Mouse (Mus musculus) left cerebral cortex, adult 2 months (tissue): Measurements from ENCODE around the gene Gramd1b. TPM values are rescaled to one million over a fixed set of nuclear protein-coding genes. Genes with fewer than 3 reads are reported as not detected.
"Not testable (repeated sequence)": the region's sequence is repeated elsewhere in the genome, so short reads cannot be mapped to it uniquely, and the experiment has no call there.

ENCODE experiments used
- DNase-seq, 2 experiments: peaks; one replicate each; pipeline ENCODE4 v3.0.0; 2021 to 2022; ENCODE audit warnings: low spot score in 2 of 2, mixed read lengths in 1 of 2; ENCODE audit errors: extremely low spot score in 1 of 2
- H3K27ac ChIP-seq: fragments of 200-600 bp; 2 replicates; pipeline ENCODE4 v1.8.1; 2022
- H3K4me3 ChIP-seq: fragments of 200-600 bp; 2 replicates; pipeline ENCODE4 v1.8.1; 2022
- CTCF ChIP-seq: fragments of 200-600 bp; IDR thresholded peaks from 2 replicates; pipeline ENCODE4 v1.8.1; 2022; ENCODE audit warnings: antibody characterized with exemption, mild to moderate bottlenecking, moderate library complexity
- intact Hi-C: fragments of 180-260 bp; cut with DNase I; formaldehyde crosslinking; loops from one replicate; pipeline ENCODE4 v1.15.1; 2025
- total RNA-seq, 2 experiments: library from RNA; stranded (reverse); gene quantifications; 2 replicates each; pipeline ENCODE4 v1.2.3; 2021

Gene Gramd1b
- total RNA-seq, 2 experiments from 2014 or later = 178 to 192 TPM

DNA sequence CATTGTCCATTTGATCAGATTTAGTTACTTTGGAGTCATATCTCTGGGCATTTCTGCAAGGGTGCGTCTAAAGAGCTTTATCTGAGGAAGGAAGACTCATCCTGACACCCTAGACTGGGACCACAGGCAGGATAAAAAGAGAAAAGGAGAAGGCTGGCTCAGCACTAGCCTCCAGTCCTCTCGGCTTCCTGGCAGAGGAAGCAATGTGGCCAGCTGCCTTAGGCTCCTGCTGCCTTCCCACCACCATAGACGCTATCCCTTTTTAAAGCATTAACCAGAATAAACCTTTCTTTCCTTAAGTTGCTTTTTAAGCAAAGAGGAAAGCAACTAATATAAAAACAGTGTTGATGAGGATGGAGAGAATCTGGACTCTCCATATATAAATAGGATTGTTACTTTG, 24.6 kb downstream of the Gramd1b start:
- Histone ChIP-seq H3K4me3 (no peak overlapping the region), H3K27ac (peak overlapping the region; percentile 16)
- TF ChIP-seq CTCF = no peak
- intact Hi-C loops = loop anchor here (1.0 to 5.0 kb wide), 3 partner anchors 49 to 251 kb away; no protein-coding TSS in a partner anchor
- DNase-seq = peak in 1 of 2 experiments; percentile 36

DNA sequence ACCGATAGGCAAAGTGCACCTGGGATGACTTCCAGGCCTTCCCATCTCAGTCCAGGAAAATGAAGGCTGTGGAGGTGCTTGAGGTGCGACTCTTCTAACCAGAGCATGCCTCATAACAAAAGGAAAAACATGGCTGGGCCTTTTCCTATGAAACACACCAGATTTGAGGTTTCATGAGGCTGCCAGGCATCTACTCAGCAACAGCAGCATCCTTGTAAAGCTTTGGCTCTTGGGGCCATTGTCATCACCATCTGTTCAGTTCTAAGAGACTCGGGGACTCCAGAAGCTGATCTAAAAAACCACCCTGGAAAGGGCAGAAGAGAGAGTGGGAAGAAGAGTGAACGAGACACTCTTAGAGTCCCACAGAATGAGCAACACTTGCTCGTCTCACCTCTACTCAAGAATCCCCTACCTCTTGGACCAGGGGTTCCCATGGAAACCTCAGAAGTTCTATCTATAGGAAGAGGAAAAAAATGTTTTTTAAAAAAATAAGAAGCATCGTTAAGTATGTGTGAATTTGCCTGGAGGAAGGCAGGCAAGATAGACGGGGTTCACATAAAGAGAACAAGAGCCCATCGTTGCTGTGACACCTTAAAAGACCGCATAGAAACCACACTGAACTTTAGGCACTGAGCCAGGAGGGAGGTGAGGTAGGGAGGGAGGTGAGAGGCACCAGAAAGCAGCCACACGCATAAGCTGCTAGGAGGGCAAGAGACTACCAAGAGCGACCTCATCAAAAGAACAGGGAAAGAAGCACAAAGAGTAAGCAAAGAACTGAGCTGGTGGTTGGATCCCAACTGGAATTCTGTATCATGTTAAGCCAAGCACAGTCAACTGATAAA, 25.5 kb downstream of the Gramd1b start:
- DNase-seq = peak in 1 of 2 experiments; percentile 24
- intact Hi-C loops = loop anchor here (1.0 to 5.0 kb wide), 3 partner anchors 50 to 252 kb away; no protein-coding TSS in a partner anchor
- no peak for TF ChIP-seq CTCF
- peak overlapping the region; percentile 16 for H3K27ac ChIP-seq
- no peak overlapping the region for H3K4me3 ChIP-seq

DNA sequence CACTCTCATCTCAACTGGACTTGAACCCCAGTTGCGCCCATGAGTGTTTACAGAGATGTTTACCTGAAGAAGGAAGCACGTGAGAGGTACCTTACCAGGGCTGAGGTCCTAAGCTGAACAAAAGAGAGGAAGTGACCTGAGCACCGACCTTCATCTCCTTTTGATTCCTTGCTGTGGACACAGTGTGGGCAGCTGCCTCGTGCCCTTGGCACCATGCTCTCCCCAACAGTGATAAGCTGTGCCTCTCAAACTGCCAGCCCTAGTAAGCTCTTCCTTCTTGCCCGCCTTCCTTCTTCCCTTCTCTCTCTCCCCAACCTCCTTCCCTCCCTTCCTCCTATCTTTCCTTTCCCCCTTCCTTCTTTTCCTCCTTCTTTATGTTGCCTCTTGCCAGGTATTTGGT, 26.3 kb downstream of the Gramd1b start:
- Histone ChIP-seq H3K27ac (peak overlapping the region; percentile 7; the same call in 1 of the 2 replicates), H3K4me3 (no peak overlapping the region)
- DNase-seq = no peak
- no peak for TF ChIP-seq CTCF
- intact Hi-C loops = loop anchor here (5.0 kb wide), 2 partner anchors 53 to 252 kb away; no protein-coding TSS in a partner anchor

DNA sequence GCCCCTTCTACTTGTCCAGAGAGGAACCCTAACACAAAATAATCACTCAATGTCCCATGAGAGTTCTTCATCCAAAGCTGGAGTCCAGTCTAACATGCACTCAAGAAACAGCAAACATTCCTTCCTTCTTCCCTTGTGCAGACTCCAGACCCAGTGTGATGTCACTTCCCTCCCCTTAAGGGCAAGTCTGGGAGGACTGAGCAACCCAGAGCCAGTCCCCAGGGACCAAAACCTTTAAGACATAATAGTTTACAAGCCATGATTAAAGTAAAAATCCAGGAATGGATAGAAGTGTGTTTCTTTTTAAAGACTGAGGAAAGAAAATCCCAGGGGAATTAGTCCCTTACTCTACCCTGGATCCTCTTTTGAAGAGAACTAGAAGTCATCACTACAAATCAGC, 30.5 kb downstream of the Gramd1b start:
- intact Hi-C loops = no loop called here
- no peak for TF ChIP-seq CTCF
- H3K27ac ChIP-seq = no peak overlapping the region
- H3K4me3 ChIP-seq = no peak overlapping the region
- no peak for DNase-seq

DNA sequence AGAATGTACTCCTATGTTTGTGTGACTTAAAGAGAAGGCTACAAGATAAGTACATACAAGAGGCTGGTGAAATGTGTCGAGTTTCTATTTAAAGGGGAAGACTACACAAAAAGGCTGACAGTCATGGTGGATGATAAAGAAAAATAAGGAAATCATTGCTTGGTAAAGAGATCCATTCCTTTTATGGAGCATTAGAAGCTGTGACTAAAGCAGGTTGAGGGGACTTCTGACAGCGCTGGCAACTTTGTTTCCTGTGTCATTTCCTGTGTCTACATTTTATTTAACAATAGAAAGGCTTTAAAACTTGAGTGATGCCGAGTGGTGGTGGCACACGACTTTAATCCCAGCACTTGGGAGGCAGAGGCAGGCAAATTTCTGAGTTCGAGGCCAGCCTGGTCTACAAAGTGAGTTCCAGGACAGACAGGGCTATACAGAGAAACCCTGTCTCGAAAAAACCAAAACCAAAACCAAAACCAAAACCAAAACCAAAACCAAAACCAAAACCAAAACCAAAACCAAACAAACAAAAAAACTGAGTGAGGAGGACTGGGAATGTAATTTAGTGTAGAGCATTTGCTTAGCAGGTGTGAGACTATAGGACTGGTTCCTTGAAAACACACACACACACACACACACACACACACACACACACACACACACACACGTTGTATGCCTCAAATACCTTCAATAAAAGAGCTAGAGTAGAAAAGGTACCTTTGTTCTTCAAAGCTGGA, 48.7 kb downstream of the Gramd1b start:
- H3K27ac ChIP-seq, intact Hi-C loops, DNase-seq, H3K4me3 ChIP-seq: not testable (repeated sequence)

DNA sequence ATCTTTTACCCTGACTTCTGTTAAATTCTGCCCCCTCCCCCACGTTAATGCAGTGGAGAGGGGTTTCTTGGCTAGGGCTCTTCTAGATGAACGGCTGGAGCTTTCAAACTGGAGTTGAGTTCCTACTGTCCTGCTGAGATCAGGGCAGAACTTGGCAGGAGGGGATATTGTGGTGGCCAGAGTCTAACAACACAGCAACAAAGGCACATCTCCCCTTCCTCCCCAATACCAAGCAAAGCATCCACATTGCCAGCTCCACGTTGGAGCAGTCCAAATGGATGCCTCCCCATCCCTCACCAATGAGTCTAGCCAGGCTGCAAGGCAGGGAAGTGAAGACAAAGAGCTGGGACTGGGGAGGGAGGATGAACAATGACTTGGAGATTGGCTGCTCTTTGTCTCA, 49.9 kb downstream of the Gramd1b start:
- TF ChIP-seq CTCF = no peak
- no peak overlapping the region for H3K27ac ChIP-seq
- H3K4me3 ChIP-seq = no peak overlapping the region
- intact Hi-C loops = no loop called here
- no peak for DNase-seq

DNA sequence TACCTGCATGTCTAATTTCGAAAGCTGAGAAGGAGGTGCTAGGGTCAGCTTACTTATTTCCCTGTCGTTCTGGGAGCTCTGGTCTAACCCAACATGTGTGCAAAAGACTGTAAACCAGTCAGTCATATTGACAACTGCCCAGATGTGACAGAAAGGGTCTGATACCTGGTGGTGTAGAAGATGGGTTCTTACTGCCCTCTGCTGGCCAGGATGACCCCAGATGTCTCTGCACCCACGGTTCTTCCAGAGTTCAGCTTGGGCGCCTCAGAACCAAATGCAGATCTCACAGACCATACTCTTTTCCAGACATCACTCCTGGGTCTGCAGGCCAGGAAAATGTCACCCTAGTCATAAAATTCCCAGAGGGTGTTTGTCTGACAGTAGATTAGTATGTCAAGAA, 51.9 kb downstream of the Gramd1b start:
- peak; percentile 54 for TF ChIP-seq CTCF
- intact Hi-C loops = loop anchor here (2.0 kb wide), 1 partner anchor 65 kb away; no protein-coding TSS in a partner anchor
- DNase-seq = no peak
- Histone ChIP-seq H3K27ac (no peak overlapping the region), H3K4me3 (no peak overlapping the region)

DNA sequence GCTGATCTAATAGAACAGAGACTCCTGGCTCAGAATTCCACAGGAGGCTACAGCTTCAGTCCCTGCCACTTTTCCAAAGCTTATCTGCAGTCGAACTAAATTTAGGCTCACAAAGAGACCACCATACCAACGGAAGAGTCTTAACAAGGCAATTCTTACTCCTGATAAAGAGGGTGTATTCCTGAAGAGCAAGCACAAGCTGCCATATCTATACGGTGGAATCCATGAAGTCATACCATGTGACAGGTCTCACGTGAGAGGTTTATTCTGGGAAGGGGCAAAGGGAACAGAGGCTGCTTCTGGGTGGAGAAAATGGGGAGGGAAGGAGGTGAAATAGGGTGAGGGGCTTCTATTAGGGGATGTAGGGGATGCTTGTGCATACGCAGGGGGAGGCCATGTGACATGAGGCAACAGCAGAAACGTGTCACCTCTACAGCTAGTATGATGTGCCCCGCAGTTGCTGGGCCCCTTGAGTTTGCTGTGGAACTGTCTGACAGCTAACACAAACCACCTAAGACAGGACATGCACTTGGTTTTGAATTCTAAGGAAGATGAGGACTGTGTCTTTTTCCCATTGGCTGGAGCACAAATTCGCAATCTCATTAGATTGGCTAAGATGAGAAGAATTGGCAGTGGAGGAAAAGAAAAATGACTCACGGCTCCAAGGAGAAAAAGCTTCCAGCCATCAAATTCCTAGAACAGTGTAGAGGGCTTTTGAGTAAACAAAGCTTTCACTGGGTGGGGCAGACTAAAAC, 52.9 kb downstream of the Gramd1b start:
- intact Hi-C loops = loop anchor here (2.0 kb wide), 1 partner anchor 64 kb away; no protein-coding TSS in a partner anchor
- H3K27ac ChIP-seq = no peak overlapping the region
- no peak for TF ChIP-seq CTCF
- H3K4me3 ChIP-seq = no peak overlapping the region
- DNase-seq = no peak

DNA sequence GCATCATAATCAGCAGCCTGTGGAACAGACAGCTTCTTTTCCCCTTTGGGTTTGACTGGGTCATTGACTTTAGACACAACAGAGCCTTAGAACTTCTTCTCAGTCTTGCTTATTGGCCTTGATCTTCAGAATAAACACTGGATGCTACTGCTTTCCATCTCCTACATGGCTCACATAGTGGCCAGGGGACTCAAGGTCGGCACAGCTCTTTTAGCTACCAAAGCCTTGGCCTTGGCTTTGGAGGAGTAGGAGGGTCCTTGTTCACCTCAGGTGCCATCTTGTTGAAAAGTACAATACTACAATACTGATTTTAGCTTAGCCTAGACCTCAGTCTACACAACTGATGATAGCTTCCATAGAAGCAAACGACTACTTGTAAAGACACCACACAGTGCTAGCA, 53.6 kb downstream of the Gramd1b start:
- no peak overlapping the region for H3K27ac ChIP-seq
- intact Hi-C loops = loop anchor here (2.0 kb wide), 1 partner anchor 63 kb away; no protein-coding TSS in a partner anchor
- no peak for TF ChIP-seq CTCF
- DNase-seq = no peak
- no peak overlapping the region for H3K4me3 ChIP-seq

DNA sequence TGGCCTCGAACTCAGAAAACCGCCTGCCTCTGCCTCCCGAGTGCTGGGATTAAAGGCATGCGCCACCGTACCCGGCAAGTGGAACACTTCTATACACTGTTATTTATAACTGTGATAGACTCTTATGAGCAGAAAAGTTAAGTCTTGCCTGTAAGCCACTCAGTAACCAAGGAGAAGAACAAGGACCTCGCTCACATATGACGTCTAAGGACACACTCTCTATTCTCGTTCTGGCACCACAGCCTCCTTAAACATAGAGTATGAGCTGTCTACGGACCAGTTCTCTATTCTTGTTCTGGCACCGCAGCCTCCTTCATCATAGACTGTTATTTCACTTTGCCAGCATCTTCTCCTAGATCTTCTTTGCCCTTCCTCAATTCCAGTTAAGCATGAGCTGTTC, 55.1 kb downstream of the Gramd1b start:
- no peak for DNase-seq
- intact Hi-C loops = no loop called here
- no peak for TF ChIP-seq CTCF
- H3K27ac ChIP-seq = no peak overlapping the region
- H3K4me3 ChIP-seq = no peak overlapping the region

DNA sequence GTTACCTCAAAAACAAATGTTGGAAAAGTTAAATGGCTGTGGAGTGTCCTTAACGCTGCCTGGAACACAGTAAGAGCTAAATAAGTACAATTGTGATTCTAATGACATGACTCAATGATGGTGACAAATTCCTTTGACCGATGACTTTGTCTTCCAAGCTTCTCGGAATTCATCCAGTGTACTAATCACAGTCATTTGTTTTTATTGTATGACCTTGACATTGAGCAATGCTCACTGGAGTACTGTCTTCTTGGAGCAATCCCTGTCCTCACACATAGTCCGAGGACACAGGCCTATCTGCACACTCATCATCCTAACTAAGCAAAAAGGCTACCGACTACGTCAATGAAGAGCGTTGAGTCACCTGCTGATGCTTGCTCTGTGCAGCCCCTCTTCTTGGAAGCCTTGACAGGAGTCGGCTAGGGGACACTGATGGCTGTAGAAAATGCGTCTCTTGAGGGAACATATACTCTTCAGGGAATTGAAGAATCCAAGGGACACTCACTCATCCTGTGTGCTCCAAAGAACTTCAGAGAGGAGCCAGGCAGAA, 58.1 kb downstream of the Gramd1b start:
- DNase-seq = no peak
- TF ChIP-seq CTCF = no peak
- intact Hi-C loops = no loop called here
- no peak overlapping the region for H3K4me3 ChIP-seq
- H3K27ac ChIP-seq = no peak overlapping the region
